Mouse (Mus musculus): ENCODE data around the gene Zfp787. TPM values are rescaled to one million over a fixed set of nuclear protein-coding genes. Genes with fewer than 3 reads are reported as not detected.

The Zfp787 gene
- 26.7 and 27.5 TPM in 2 replicates for polyA plus RNA-seq (2015; fragmentation: Nextera tagmentation; extraction: Ambion mirVana)

GRCm38 (mm10) chr7:6155901-6156411 is at the start of gene Zfp787:
TSS of gene Zfp787 (minus strand) at chr7:6155997.

DNA sequence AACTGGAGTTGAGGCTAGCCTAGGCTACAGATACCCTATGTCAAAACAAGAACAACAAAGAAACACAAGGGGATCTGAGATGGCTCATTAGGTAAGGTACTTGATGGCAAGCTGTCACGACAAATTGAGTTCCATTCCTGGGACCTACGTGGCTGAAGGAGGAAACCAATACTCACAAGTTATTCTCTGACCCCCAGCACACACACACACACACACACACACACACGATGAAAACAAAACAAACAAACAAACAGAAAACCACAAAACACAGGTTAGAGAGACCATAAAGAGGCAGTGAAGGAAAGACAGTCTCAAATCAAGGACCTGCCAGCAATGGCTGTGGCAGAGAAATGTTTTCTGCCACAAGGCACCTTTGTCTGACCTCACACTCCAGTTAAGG is 41.0 kb upstream of the Zfp787 start, which contains the start of gene Galp:
Gene Galp, plus strand, starts transcription at position 301 of the 400 bp plus-strand sequence.

DNA sequence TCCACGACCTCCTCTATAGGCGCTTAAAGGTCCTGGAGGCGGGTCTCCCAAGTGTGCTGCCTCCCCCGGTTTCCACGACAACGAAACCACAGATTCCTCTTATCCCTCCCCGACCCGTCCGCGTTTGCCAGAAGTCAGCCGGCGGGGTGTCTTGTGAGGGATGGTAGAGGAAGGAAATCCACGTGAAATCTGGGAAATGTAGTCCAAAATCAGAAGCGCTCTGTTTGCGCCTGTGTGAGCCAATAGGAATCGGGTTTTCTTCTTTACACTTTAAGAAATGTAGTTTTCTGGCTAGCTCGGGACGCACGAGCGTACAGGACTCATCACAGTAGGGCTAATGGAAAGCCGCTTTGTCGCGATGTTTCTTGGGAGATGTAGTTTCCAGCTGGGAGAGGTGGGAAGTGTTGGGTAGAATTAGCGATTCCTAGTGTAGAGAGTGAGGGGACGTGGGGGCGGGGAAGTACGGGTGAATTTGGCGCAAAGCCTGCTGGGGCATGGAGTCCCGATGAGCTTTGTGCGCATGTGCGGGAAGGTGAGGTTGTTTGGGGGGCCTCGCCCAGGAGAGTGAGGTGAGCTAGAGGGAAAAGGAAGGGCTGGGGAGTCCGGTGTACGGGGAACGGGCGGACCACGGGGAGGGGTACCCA is 16.3 kb upstream of the Zfp787 start, which contains the start of gene Zfp444:
Gene Zfp444, plus strand, starts transcription at position 221 of the 644 bp plus-strand sequence.

Other genes with a start within 250 kb of the Zfp787 start
- not detected in 2 replicates for gene Vmn1r65, start 145.0 kb downstream of the Zfp787 start, polyA plus RNA-seq (2015; fragmentation: Nextera tagmentation; extraction: Ambion mirVana)
- not detected in 2 replicates for gene Nlrp4c, start 110.8 kb downstream of the Zfp787 start, polyA plus RNA-seq (2015; fragmentation: Nextera tagmentation; extraction: Ambion mirVana)
- gene Zfp444, start 16.2 kb upstream of the Zfp787 start, polyA plus RNA-seq (2015; fragmentation: Nextera tagmentation; extraction: Ambion mirVana): 17.3 and 19.8 TPM in 2 replicates
- not detected in 2 replicates for gene Galp, start 41.1 kb upstream of the Zfp787 start, polyA plus RNA-seq (2015; fragmentation: Nextera tagmentation; extraction: Ambion mirVana)
- gene Zscan5b, start 66.3 kb upstream of the Zfp787 start, polyA plus RNA-seq (2015; fragmentation: Nextera tagmentation; extraction: Ambion mirVana): not detected in 2 replicates
- gene Epp13, start 96.7 kb upstream of the Zfp787 start, polyA plus RNA-seq (2015; fragmentation: Nextera tagmentation; extraction: Ambion mirVana): not detected in 2 replicates
- 3.9 and 4.1 TPM in 2 replicates for gene Zfp667, start 130.6 kb upstream of the Zfp787 start, polyA plus RNA-seq (2015; fragmentation: Nextera tagmentation; extraction: Ambion mirVana)
- gene Zfp583, start 175.3 kb upstream of the Zfp787 start, polyA plus RNA-seq (2015; fragmentation: Nextera tagmentation; extraction: Ambion mirVana): 1.8 and 2.0 TPM in 2 replicates
- gene Gm3854, start 187.8 kb upstream of the Zfp787 start, polyA plus RNA-seq (2015; fragmentation: Nextera tagmentation; extraction: Ambion mirVana): 0.28 and 0.38 TPM in 2 replicates
- 1.1 and 1.4 TPM in 2 replicates for gene Zfp78, start 207.3 kb upstream of the Zfp787 start, polyA plus RNA-seq (2015; fragmentation: Nextera tagmentation; extraction: Ambion mirVana)
- 1.4 and 1.5 TPM in 2 replicates for gene Zfp28, start 227.3 kb upstream of the Zfp787 start, polyA plus RNA-seq (2015; fragmentation: Nextera tagmentation; extraction: Ambion mirVana)
- 0.21 TPM in 1 of 2 replicates, not detected in the other for gene Smim17, start 242.7 kb upstream of the Zfp787 start, polyA plus RNA-seq (2015; fragmentation: Nextera tagmentation; extraction: Ambion mirVana)